Mouse (Mus musculus): ENCODE results near the gene Il17rb.

Gene Il17rb

DNA sequence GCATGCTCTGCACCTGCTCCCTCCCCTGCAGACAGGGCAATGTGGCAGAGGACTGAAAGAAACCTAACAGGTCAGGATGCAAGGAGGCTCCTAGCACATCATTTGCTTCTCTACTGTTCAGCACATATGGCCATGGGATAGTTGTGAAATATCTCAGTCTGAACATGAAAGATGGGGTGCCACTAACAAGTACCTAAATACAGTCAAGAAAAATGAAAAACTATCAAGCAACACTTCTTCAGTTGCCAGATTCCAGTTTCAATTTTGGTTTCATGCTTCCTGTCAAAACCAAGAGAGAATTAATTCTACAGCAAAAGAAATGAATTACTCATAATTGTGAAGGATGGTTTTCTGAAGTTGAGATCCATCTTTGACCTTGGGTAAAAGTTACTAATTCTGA, 51.3 kb downstream of the Il17rb start:
- DNase-seq, result no peak

DNA sequence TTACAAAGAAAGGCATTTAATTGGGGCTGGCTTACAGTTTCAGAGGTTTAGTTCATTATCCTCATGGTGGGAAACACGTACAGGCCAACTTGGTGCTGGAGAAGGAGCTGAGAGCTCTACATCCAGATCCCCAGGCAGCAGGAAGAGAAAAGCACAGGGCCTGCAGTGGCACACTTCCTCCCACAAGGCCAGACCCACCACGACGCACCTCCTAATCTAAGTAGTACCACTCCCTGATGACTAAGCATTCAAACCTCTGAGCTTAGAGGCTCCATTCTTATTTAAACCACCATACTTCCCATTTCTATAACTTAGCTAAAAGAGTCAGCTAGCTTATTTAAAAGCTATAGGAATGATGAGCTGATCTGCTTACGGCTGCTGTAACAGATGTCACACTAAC, 57.9 kb downstream of the Il17rb start:
- DNase-seq, result no peak

DNA sequence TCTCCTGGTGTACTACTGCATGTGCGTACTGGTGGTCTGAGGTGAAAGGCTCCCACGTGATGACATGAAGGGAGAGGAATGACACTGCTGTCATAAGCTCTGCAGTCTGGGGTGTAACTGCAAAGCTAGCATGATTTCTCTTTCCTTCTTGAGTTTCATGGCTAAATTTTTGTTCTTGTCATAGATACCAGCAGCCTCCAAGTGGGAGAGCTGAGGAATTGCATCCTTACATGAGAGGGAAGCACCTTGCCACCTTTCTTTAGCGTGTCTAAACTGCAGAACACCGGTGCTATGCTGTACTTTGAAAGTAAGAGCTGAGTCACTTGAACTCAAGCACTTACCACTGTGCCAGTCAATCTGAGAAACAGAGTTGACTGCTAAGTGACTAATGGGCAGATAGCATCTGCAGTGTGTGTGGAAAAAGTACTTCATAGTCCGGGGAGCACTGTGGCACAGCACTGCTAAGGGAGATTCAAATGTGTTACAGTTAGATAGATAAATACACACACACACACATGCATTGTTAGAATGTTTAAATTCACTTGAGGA, 61.9 kb downstream of the Il17rb start:
- no peak for DNase-seq
